Mouse (Mus musculus) left cerebral cortex, postnatal 4 days (tissue): ENCODE measurements at regions not wholly inside any gene's neighbourhood (a gene's known extent, or its start where the extent isn't known, plus 50 kb on each side); places are given as distances from the start of the nearest gene placed in this dataset.
"Not testable (repeated sequence)": the region's sequence is repeated elsewhere in the genome, so short reads cannot be mapped to it uniquely, and the experiment has no call there.

Experiments
- DNase-seq: peaks from one replicate; pipeline ENCODE4 v3.0.0-alpha.2; 2022
- intact Hi-C: fragments of 180-260 bp; cut with DNase I; formaldehyde crosslinking; loops from one replicate; pipeline ENCODE4 v1.15.1; 2025

- DNase-seq, result peak; percentile 59
- intact Hi-C loops, result not testable (repeated sequence)
These were observed 354.1 kb downstream of the Cdh7 start for GRCm38 (mm10) chr1:110336303-110336702.
